Mouse (Mus musculus) ovary, postnatal 10 days (tissue): ENCODE data around the gene Cdh13.

Source experiments
- DNase-seq: peaks from one replicate; pipeline ENCODE4 v3.0.0; 2022; ENCODE audit warnings: low spot score

The Cdh13 gene

DNA sequence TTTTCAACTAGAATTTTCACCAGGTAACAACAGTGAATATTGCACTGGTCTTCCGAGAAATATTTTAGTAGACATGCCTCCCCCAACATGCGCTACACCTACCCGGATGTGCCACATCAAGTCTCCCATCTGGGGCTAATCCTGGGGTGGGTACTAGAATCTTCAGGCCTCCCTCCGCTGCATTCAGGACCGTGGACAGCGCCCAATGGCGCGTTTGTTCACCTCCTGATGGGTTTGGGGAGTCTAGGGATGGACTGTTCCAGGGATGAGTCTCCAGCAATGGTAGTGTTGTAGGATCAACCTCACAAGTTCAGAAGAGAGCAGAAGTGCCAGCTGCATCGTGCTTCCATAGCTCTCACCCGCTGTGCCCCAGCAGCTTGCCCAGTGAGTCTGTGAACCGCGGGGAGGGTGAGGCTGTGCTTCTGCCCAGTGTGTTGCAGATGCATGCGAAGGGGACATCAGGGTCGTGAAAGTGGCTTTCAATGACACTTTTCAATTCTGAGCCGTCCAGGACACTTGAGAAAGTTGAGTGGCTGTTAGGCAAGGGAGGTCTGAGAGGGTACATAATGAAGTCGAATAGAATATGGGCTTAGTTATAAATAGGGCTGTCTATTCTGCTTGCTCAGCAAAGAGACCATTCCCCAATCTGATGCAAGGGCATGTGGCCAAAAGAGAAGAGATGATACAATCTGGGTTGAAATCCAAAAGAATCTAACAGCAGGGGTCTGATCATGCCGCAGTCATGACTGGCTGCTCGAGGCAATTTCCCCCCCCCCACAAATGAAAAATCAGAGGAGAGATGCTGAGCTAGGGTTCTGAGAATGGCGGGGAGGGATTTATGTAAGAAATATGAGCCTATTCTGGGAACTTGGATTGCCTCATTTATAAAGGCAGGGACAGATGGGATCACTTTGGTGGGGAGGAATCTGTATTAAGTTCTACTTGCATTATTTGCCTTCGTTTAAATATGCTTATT, 668.5 kb downstream of the Cdh13 start:
- DNase-seq: no peak

DNA sequence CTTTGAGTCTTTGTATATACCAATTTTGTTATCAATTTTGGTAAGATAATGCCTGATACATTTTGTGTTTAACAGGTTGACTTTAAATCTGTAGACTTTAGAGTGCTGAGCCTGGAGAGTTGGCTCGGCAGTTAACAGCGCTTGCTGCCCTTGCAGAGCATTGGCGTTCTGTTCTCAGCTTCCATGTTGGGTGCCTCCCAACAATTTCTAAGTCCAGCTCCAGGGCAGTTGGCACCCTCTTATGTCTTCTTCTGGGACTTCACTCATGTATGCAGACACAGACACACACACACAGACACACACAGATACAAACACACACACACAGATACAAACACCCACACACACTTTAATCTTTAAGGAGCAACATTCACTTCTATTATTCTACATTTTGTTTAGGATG, 672.6 kb downstream of the Cdh13 start:
- no peak for DNase-seq

DNA sequence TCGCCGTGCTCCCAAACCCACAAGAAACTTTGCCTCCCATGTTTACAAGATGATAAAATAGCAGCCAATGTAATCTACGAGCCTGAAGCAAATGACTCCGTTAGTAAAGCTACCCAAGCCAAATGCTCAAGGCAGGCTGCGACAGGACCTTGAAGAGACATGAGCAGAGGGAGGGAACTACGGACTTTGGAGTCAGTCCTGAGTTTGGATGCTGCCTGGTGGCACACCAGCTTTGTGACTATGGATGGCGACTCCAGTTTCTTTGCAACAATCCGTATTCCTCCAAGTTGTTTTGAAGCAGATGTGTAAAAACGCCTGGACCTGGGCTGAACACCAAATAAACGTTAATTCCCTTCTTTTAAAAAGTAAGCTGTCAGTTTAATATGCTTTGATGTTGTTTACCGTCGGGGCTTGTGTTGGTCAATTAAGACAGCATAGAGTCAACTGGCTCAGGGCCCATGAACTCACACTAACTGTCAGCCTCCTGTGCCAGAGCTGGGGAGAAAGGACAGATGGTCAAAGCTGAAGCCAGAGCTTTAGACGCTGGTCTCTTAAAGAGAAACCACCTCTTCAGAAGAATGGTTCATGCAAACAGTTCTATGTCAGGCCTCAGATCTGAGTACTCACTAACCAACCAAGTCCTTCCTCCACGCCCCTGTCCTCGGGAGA, 678.5 kb downstream of the Cdh13 start:
- no peak for DNase-seq

DNA sequence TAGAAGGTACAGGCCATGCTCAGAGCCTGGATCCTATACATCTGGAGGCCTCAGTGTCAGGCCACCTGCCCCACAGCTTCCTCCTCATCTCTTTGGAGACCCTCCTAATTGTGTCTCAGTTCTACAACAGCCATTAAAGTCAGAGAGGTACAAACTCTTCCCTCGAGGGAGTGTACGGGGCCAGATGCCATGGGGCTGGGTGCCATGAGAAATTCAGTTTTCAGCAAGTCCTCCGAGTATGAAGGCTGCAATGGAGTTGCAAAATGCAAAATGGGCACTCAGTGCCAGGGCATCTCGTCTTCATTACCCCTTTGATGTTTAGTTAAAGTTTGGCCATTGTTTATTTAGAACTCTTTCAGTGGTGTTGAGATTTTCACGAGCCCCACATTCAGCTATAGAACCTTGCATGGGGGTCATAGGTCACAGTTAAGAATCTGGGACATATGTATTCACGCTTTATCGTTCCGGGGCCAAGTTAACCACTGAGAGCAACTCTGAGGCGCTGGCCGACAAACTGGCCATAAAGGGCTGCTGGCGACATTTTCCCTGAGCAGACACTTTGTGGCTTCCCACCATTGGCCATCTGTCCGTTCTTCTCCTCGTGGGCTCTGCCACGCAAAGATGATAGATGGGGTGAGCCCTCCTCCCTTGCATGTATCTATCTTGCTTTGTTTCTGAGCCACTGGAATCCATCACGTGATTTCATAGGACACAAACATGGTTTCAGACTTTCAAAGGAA, 681.7 kb downstream of the Cdh13 start:
- no peak for DNase-seq

DNA sequence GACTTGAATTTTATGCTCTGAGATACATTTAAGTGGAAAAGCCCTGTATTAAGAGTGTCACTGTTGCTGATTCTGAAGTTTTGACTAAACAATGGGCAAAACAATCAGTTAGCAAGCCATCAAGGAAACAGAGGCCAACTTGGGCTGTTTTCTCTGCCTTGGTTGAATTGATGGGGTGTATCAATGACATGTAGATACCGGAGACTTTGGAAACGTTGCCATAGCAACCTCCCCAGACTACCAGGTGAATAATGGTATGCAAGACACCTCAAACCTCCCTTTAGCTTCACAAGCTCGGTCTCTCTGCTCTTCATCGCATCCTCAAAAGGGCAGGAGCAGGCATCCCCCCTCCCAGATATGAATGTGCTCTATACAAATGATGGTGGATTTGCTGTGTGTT, 685.4 kb downstream of the Cdh13 start:
- no peak for DNase-seq

DNA sequence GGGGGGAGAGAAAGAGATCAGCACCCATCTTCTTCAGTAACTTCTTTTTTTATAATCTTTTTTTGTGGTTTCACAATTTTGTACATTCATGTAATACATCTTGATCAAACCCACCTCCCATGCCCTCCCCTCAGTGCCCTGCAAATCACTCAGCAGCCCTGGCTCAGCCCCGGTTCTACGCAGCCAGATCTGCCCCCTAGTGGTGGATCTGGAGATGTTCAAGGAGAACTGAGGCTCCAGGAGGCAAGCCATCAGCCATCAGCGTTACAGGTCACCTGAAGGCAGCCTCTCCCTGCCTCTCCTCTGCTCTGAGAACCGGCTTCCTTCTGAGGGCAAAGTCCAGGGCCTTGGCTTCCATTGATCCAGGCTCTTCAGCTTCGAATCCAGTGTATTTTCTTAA, 696.3 kb downstream of the Cdh13 start:
- no peak for DNase-seq

DNA sequence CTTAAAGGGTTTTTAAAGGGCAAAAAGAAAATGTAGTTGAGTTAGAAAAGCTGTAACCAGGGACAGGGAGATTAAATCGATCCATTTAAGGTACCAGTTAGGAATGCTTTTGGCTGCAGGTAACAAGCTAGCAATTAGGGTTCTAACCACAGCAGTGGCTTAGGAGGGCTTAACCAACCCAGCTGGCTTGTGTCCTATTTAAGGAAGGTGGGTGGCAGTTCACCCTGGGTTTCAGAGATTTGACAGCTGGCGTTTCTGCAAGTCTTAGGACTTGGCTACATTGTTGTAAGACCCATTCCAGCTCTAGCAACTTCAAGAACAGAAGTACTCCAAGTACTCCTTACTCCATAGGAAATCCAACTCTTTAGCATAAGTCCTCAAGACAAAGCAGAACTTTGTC, 700.2 kb downstream of the Cdh13 start:
- no peak for DNase-seq

DNA sequence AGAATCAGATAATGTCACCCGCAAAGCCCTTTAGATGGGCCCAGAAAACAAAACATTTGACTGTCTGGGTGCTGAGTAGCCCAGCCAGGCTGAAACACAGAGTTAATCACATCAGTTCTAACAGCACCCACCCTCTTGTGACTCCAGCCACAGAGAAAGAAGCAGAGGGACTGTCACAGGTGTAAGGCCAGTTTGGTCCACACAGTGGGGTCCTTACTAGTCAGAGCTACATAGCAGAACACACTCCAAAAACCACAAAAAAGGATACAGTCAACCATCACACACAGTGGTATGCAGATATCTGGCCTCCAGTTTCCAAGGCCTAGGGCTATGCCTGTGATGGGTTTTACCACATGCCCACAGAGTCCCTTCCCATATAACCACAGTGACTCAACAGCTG, 703.3 kb downstream of the Cdh13 start:
- no peak for DNase-seq

DNA sequence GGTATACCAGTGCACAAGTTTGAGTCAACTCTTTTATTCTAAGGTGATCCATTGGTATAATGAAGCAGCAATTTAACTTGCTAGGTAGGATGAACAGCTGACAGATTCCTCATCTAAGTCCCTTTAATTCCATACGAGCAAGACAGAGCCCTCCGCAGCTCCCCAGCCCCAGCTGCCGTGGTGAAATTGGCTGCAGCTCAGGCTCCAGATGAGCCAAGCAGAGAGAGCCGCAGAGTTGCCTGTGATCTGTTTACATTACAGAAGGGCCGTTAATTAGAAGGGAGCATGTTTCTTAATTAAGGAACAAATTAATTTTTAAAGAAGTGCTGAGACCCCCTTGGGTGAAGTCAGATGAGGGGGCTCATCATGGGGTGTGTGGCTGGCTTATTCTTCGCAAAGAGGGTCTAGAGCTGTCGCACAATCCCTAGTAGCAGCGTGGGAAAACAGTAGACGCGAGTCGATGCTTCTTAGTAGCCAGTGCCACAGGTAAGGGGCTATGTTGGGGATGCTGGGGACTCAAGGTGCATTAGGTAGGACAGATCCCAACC, 712.2 kb downstream of the Cdh13 start:
- no peak for DNase-seq

DNA sequence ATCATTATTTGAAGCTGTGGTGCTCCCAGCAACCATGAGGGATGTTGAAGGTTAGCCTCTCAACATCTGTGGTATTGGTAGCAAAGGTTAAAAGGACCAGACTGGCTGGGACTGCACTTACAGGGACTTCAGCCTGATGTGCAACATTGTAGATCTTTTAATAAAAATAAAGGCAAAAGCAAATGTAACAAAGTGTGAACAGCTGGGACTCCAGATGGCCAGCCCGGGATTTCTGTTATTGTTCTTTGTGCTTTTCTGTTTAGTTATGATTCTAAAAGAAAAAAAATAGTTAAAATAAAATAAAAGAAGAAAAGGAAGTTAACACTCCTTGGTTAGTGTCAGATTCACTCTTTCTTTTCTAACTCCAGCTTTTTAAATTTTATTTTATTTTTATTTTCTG, 717.1 kb downstream of the Cdh13 start:
- no peak for DNase-seq

DNA sequence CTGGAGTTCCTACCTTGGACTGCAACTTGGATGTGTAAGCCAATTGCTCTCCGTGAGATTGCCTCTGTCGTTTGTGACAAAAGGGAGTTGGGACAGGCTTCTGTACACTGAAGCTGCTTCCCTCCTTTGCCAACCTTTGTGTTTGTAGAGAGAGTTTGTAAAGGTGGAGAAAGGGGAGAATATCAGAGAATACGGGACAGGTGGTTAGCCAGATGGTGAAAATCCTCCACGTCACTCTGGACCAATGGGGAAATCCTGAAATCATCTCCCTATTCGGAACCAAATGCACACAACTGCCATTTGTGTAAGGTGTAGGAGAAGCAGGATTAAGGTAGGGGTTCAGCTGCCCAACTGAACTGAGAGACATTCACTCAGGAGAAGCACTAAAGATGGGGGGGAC, 721.3 kb downstream of the Cdh13 start:
- DNase-seq: no peak

DNA sequence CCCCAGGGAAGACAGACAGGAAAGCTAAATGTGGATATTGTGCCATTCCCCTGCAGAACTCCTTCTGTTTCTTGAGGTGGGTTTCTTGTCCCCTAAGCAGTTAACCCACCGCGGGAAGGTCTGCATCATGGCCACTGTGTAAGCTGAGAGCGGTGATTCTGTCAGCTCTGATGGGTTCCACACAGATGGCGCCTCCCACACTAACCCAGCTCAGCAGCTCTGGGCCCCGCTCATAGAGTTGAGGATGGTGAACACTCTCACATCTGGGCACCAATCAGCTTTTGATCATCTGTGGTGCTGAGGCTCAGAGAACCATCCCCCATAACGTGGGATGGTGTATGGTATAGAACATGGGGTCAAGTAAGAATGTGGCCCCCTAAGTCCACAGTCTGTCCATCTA, 735.1 kb downstream of the Cdh13 start:
- DNase-seq: no peak

DNA sequence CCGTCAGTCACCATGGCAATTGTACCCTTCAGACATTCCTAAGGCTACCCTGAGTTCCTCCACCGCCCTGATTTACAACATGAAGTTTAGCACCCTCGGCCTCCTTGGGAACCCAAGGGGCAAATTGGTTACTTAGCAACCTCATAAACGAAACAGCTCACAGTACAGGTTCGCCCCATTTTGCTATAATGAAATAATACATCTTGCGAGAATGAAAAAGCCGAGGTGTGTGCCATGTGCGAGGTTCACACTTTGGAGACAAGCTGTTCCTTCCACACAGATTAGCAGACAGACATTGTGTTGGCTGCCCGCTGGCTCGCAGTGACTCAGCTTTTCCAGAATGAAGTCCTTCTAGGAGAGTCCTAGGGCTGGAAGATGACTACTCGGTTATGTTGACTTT, 737.2 kb downstream of the Cdh13 start:
- no peak for DNase-seq

DNA sequence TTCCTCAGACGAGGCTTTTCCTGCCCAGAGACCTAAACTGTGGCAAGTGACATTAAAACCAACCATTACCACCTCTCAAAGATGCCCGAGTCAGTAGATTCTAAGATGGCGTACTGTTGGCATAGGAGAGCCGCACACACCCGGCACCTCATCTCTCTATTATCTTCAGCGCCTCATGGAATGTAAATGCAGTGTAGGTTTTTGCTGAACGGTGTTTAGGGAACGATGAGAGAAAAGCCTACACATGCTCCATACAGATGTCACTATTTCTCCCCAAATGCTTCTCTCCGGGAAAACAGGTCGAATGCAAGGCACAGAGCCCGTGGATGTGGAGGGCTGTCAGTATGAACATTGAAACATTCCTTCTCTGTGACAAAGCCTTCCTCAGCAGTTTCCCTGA, 737.9 kb downstream of the Cdh13 start:
- no peak for DNase-seq

DNA sequence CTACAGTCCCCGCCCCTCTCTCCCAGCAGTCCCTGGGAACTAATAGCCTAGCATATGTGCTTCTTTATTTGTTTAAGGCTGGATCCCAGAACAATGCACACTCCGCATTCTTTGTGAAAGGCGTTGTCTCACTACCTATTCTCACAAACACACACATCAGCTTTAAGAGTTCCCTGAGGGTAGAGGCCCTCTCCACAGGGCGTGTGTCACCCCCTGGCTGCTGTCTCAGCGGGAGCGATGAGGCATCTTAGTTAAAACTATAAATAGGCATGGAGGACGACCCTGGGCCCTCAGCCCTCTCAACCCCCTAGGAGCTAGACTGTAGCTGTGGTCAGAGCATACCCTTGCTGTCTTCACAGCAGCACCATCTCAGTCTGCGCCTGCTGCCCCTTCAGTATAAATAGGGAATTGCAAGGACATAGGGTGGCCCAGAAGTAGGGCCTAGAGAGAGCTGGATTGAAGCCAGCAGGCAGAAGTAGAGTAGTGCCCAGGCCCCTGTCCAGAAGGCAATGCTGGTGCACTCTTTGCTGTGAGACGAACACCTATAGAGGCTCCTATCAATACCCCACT, 738.9 kb downstream of the Cdh13 start:
- no peak for DNase-seq

DNA sequence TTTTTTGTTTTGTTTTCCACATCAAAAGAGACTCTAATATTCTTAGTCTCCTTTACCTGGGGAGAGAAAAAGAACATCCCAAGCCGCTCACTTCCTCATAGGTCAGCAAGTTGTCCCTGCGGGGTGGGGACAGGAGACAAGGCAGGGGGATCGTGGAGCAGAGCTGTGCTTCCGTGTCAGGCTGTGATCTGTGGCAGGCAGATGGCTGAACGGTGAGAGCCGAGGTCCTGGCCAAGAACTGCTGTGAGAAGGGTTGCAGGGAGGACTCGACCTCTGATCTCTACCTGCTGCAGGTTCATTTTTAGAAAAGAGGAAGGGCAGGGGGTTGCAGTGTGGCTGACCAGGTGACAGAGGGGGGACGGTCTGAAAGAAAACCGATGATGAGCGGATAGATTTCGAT, 749.9 kb downstream of the Cdh13 start:
- DNase-seq: no peak

DNA sequence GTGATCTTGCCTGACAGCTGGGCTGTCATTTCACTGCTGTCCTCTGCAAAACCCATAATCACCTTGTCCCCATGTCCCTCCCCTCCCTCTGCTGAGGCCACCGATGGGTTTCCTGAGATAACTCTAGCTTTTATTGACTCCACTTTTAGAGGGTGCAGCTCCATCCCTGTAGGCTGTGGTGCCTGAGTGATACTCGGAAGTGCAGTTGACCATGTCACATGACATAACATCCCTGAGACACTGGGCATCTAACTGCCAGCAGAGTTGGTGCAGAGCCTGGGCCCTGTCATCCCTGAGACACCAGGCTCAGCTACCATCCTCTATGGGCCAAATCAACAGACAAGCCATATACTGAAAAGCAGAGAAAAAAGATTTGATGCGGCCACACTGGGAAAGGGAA, 750.5 kb downstream of the Cdh13 start:
- DNase-seq: no peak

DNA sequence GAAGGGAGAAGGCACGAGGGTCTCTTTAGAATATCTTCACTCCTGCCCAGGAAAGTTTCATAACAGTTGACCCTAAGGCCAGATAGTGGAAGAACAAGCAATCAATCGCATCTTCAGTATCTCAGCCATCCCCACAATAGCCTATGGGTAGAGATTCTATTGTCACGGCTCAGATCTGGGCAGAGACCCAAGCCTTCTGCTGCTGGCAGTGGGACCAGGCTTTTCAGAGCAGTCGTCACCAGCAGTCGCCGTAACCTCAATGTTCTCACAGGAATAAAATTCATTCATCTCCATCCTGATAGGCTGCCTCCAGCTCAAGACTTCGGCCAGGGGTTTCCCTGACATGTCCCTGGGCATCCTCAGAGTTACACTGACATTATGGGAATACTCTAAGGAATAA, 751.6 kb downstream of the Cdh13 start:
- no peak for DNase-seq

DNA sequence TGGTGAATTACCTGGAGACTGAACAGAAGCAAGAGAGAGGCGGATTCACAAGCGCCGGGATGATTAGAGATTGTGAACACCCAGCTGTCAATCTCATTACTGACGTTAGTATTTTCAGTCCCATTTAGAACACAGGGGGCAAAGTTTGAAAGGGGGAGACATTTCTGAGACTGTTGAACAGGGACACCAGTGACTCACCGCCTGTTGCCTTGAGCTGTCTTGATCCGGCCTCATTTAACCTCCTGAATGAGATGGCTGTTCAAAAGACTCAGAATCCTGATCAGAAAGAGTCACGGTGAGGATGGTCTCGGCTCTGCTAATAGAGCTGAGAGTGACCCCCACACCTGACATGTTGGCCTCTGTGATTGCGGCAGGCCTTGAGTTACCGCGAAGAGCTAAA, 754.0 kb downstream of the Cdh13 start:
- DNase-seq: no peak

DNA sequence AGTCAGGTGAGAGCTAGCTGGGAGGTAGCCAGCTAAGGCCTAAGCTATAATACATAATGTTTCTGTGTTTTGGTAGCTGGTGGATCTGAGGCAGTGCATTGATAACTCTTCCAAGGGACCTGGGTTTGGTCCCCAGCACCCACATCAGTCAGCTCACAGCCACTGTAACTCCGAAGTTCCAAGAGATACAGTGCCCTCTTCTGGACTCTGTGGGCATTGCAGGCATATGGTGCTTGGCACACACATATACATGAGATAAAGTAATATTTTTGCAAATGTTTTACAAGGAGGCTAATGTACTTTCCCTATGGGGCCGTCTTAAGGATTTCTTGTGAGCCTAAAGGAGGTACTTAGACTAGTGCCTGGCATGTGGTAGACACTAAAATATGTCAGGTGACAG, 755.8 kb downstream of the Cdh13 start:
- no peak for DNase-seq

DNA sequence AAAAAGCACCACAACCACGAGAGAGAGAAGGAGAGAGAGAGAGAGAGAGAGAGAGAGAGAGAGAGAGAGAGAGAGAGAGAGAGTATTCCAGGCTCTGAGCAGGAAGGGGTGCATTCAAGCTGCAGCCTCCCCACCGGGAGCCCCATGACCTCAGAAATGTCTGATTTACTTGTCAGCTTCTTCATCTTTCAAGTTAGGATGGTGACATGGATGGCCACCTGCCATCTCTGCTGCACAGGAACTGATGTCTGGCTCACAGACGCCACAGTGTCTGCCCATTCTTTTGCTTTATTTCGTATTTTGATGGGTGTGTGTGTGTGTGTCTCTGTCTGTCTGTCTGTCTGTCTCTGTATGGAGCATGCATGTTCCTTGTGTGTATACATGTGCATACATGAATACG, 774.3 kb downstream of the Cdh13 start:
- no peak for DNase-seq

DNA sequence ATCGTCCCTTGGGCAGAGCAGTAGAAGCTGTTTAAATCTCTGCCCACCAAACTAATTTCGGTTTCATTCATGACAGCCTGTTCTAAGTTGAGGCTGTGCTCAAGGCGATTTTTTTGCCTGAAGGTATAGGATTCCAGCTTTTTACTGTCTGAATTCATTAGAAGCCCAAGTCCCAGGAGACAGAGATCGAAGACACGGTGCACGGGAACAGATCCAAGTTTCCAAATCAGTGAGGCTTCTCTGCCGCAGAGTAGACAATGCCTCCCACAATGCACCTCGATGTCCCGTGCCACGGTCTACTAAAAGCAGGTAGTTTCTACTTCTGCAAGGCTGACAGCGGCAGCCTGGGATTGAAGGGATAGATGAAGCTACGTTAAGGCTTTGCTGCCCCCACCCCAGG, 778.1 kb downstream of the Cdh13 start:
- no peak for DNase-seq
